Mouse (Mus musculus) heart, postnatal 0 days (tissue): Measurements from ENCODE around the gene Pcbp3. TPM values are rescaled to one million over a fixed set of nuclear protein-coding genes. Genes with fewer than 3 reads are reported as not detected.
A peak's percentile ranks its signal among the peaks of the same experiment; 100 is the strongest.
"Not testable (repeated sequence)": the region's sequence is repeated elsewhere in the genome, so short reads cannot be mapped to it uniquely, and the experiment has no call there.

Experiments used
- ATAC-seq: fragments of 200-750 bp; cut with Nextera tagmentation; 2 replicates; pipeline ENCODE4 v1.8.0; 2017; ENCODE audit warnings: low read depth, moderate number of reproducible peaks, moderate library complexity; ENCODE audit not compliant: insufficient read depth
- DNase-seq: peaks from one replicate; pipeline ENCODE4 v3.0.0-alpha.2; 2016; ENCODE audit warnings: low spot score
- H3K27ac ChIP-seq: fragments of 300-500 bp; sonication (generic); 2 replicates; pipeline ENCODE4 v1.5.1; 2014; ENCODE audit warnings: low read depth, mild to moderate bottlenecking
- H3K27me3 ChIP-seq: fragments of 300-500 bp; sonication (generic); 2 replicates; pipeline ENCODE4 v1.6.1; 2014; ENCODE audit warnings: low read length, mixed read lengths; ENCODE audit not compliant: control insufficient read depth, insufficient read depth
- H3K36me3 ChIP-seq: fragments of 300-500 bp; sonication (generic); replicated peaks from 2 replicates; pipeline ENCODE4 v1.6.1; 2014; ENCODE audit warnings: low read length, mixed read lengths; ENCODE audit not compliant: control insufficient read depth, insufficient read depth
- H3K4me1 ChIP-seq: fragments of 300-500 bp; sonication (generic); 2 replicates; pipeline ENCODE4 v1.6.1; 2014; ENCODE audit warnings: antibody characterized with exemption; ENCODE audit not compliant: control insufficient read depth, insufficient read depth
- H3K4me2 ChIP-seq: fragments of 300-500 bp; sonication (generic); 2 replicates; pipeline ENCODE4 v1.6.1; 2014; ENCODE audit warnings: low read depth, mild to moderate bottlenecking, low read length, moderate library complexity
- H3K4me3 ChIP-seq: fragments of 300-500 bp; sonication (generic); 2 replicates; pipeline ENCODE4 v1.5.1; 2014; ENCODE audit warnings: low read depth, low read length
- H3K9ac ChIP-seq: fragments of 300-500 bp; sonication (generic); replicated peaks from 2 replicates; pipeline ENCODE4 v1.6.1; 2014; ENCODE audit warnings: low read depth, low read length, mixed read lengths
- H3K9me3 ChIP-seq: fragments of 300-500 bp; sonication (generic); replicated peaks from 2 replicates; pipeline ENCODE4 v1.6.1; 2016; ENCODE audit warnings: low read length; ENCODE audit not compliant: control insufficient read depth
- CTCF ChIP-seq: IDR thresholded peaks from 2 replicates; pipeline ENCODE4 v1.5.1; 2016; ENCODE audit warnings: antibody characterized with exemption, control low read depth, low read depth
- EP300 ChIP-seq: IDR thresholded peaks from 2 replicates; pipeline ENCODE4 v1.6.1; 2016; ENCODE audit warnings: antibody characterized with exemption, low read depth
- WGBS: fragments of 180-500 bp; shearing (Covaris S2); extraction: QIAGEN DNeasy Blood & Tissue Kit; methylation state at CpG from one replicate; pipeline ENCODE4 v1.1.7; 2014; 5-methylcytosine and 5-hydroxymethylcytosine counted together
- polyA plus RNA-seq: library from polyadenylated mRNA; unstranded; fragments of >200 nt; fragmentation: Nextera tagmentation; extraction: Ambion mirVana; gene quantifications from 2 replicates; pipeline ENCODE4 v1.2.1, GENCODE M21; 2015
- total RNA-seq: library from RNA; depleted of rRNA; stranded (reverse); fragments of >200 nt; gene quantifications from 2 replicates; pipeline ENCODE4 v1.2.3, GENCODE M21; 2014; ENCODE audit warnings: low replicate concordance

Pcbp3 gene
- total and polyA plus RNA-seq, 2 experiments from 2014 or later, result 5.6 to 5.9 TPM

DNA sequence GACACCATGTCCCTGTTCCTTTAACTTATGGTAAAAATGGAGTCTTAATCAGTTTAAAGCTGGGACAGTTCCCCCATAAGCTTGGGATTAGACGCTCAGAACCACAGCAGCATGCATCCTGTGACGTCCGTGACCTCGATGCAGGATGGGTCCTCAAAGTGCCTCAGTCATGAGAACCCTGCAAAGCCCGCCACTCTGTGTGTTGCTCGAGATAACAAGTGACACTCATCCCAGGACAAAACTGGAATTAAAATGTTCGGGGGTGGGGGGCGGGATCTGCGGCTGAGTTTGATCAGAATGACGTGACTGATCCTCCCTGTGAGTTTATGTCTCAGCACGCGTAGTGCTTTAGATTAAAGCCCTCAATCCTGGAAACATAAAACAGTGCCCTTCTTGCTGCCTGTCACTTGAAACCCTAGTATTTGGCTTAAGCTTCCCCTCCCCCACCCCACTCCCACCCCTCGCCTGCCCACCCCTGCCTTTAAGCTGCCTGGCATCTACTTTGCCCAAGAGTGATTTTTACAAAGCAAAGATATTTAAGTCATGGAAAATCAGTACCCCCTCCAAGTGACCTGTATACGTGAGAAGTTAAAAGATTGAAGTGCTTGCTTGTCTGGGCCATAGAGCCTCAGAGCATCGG, 12.2 kb upstream of the Pcbp3 start:
- ATAC-seq, result no peak
- Histone ChIP-seq H3K4me1 (no peaks in the 10 kb centered on the region), H3K36me3 (no peaks in the 10 kb centered on the region), H3K27ac (no peak overlapping the region), H3K27me3 (no peaks in the 10 kb centered on the region), H3K9me3 (no peaks in the 10 kb centered on the region), H3K4me3 (no peak overlapping the region), H3K9ac (no peak overlapping the region), H3K4me2 (no peak overlapping the region)
- DNase-seq, result no peak
- WGBS, result 34% methylated on average over 15 of the region's 15 CpGs
- TF ChIP-seq EP300 (no peak), CTCF (no peak)

DNA sequence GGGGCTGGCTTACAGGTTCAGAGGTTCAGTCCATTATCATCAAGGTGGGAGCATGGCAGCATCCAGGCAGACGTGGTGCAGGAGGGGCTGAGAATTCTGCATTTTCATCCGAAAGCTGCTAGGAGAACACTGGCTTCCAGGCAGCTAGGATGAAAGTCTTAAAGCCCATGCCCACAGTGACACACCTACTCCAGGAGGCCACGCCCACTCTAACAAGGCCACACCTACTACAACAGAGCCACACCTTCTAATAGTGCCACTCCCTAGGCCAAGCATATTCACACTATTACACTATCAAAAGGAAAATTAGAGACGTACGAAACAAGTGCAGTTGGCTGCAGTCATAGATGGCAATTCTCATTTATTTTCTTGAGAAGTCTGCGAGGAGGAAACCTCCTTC, 10.6 kb upstream of the Pcbp3 start:
- not testable (repeated sequence) for H3K27me3 ChIP-seq, H3K36me3 ChIP-seq, DNase-seq, H3K4me1 ChIP-seq, H3K9me3 ChIP-seq, H3K9ac ChIP-seq, H3K27ac ChIP-seq, H3K4me3 ChIP-seq, ATAC-seq, H3K4me2 ChIP-seq
- 67% methylated on average over 6 of the region's 6 CpGs for WGBS

DNA sequence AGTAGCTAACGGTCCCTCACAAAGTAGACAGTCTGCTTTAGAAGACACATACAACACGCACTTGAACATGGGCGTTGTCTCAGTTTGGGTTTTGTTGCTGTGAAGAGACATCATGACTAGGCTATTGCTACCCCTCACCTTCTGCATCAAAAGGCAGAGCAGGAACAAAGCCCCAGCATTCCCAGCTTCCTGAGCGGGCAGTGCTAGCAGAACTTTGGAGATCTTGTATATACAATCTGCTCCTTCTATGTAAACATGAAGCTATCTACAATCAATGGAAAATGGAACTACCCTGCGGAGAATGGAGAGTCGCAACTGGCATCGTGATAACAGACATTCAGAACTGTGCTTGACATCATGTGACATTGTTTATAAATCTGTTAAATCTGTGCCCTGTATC, 9.3 kb upstream of the Pcbp3 start:
- WGBS, result 70% methylated on average over 7 of the region's 7 CpGs
- H3K27me3 ChIP-seq, result no peaks in the 10 kb centered on the region
- no peak overlapping the region for H3K4me2 ChIP-seq
- H3K9me3 ChIP-seq, result no peaks in the 10 kb centered on the region
- H3K27ac ChIP-seq, result no peak overlapping the region
- H3K36me3 ChIP-seq, result no peaks in the 10 kb centered on the region
- ATAC-seq (no peak), DNase-seq (no peak)
- H3K4me1 ChIP-seq, result no peaks in the 10 kb centered on the region
- H3K4me3 ChIP-seq, result no peak overlapping the region
- no peak for TF ChIP-seq CTCF
- TF ChIP-seq EP300, result no peak
- no peak overlapping the region for H3K9ac ChIP-seq

DNA sequence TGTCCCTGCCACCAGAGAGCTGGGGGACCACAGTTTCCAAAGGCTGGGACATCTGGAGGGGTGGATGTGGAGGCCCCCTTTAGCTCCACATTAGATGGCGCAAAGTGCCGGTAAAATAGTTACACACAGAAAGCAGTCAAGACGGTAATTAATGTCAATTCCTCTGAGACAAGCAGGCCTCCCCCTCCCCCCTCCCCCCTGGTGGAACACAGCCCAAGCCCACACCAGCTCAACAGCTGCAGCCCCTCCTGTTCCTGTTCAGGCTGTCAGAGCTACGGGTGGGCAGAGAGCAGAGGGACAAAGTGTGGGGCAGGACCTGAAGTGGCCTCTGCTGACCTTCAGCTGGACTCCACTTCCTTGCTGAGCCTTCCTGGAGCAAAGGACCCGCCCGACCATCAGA, 2.7 kb upstream of the Pcbp3 start:
- H3K4me1 ChIP-seq, result peaks cover 4% of the 10 kb centered on the region; the same call in 1 of the 2 replicates
- DNase-seq, result peak; percentile 5
- 25% methylated on average over 6 of the region's 6 CpGs for WGBS
- no peak overlapping the region for H3K4me3 ChIP-seq
- H3K4me2 ChIP-seq, result no peak overlapping the region
- no peaks in the 10 kb centered on the region for H3K36me3 ChIP-seq
- H3K9me3 ChIP-seq, result no peaks in the 10 kb centered on the region
- no peak overlapping the region for H3K9ac ChIP-seq
- no peak overlapping the region for H3K27ac ChIP-seq
- 0 out of 2 replicates have a peak, but pooled peaks cover 5% of the 10 kb centered on the region for H3K27me3 ChIP-seq
- ATAC-seq, result no peak
- TF ChIP-seq EP300 (no peak), CTCF (no peak)

GRCm38 (mm10) chr10:76963997-76964396, 2.3 kb upstream of the Pcbp3 start:
- Histone ChIP-seq H3K27me3 (0 out of 2 replicates have a peak, but pooled peaks cover 5% of the 10 kb centered on the region), H3K4me2 (no peak overlapping the region), H3K4me1 (peaks cover 4% of the 10 kb centered on the region; the same call in 1 of the 2 replicates), H3K9me3 (no peaks in the 10 kb centered on the region), H3K36me3 (no peaks in the 10 kb centered on the region), H3K9ac (no peak overlapping the region), H3K27ac (no peak overlapping the region), H3K4me3 (no peak overlapping the region)
- TF ChIP-seq EP300, result no peak
- TF ChIP-seq CTCF, result no peak
- WGBS, result 23% methylated on average over 9 of the region's 9 CpGs
- DNase-seq (no peak), ATAC-seq (no peak)

DNA sequence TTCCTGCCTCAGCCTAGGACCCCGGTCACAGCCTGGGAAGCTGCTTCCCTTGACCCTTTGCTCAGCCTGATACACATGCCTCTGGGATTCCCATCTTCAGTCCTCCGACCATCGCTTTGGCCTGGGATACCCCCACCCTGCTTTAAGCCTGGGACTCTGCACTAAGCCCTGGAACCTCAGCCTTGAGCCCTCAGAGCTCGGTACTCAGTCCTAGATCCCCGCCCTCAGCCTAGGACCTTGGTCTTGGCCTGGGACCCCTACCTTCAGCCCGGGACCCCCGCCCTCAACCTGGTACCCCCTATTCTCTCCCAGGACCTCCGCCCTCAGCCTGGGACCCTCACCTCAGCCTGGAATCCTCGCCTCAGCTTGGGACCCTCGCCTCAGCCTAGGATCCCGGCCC, 531 bp downstream of the Pcbp3 start:
- no peak for DNase-seq
- Histone ChIP-seq H3K4me1 (peaks cover 4% of the 10 kb centered on the region; the same call in 1 of the 2 replicates), H3K27ac (no peak overlapping the region), H3K9ac (peak overlapping the region; percentile 40), H3K4me2 (peak overlapping the region; percentile 88), H3K9me3 (no peaks in the 10 kb centered on the region), H3K4me3 (peak overlapping the region; percentile 57), H3K27me3 (0 out of 2 replicates have a peak, but pooled peaks cover 5% of the 10 kb centered on the region), H3K36me3 (no peaks in the 10 kb centered on the region)
- ATAC-seq, result no peak
- TF ChIP-seq EP300, result no peak
- TF ChIP-seq CTCF, result no peak
- 18% methylated on average over 11 of the region's 11 CpGs for WGBS
